Mouse (Mus musculus) hindbrain, embryonic 14.5 days (tissue): ENCODE measurements at regions not wholly inside any gene's neighbourhood (a gene's known extent, or its start where the extent isn't known, plus 50 kb on each side); places are given as distances from the start of the nearest gene placed in this dataset.

Experiments used
- ATAC-seq: fragments of 200-750 bp; cut with Nextera tagmentation; 2 replicates; pipeline ENCODE4 v1.8.0; 2017; ENCODE audit warnings: moderate number of reproducible peaks, mild to moderate bottlenecking, moderate TSS enrichment, moderate library complexity; ENCODE audit not compliant: low FRiP score
- DNase-seq: peaks from one replicate; pipeline ENCODE4 v3.0.0-alpha.2; 2015; ENCODE audit warnings: low spot score
- H3K27ac ChIP-seq: fragments of 300-500 bp; sonication (generic); 2 replicates; pipeline ENCODE4 v1.5.1; 2014; ENCODE audit warnings: mild to moderate bottlenecking, moderate library complexity
- H3K27me3 ChIP-seq: fragments of 300-500 bp; sonication (generic); 2 replicates; pipeline ENCODE4 v1.6.1; 2014; ENCODE audit warnings: mild to moderate bottlenecking, low read length, mixed read lengths; ENCODE audit not compliant: control insufficient read depth, insufficient read depth
- H3K36me3 ChIP-seq: fragments of 300-500 bp; sonication (generic); replicated peaks from 2 replicates; pipeline ENCODE4 v1.6.1; 2014; ENCODE audit not compliant: control insufficient read depth, insufficient read depth
- H3K4me1 ChIP-seq: fragments of 300-500 bp; sonication (generic); replicated peaks from 2 replicates; pipeline ENCODE4 v1.6.1; 2014; ENCODE audit warnings: antibody characterized with exemption, low read length, mixed read lengths; ENCODE audit not compliant: control insufficient read depth, insufficient read depth
- H3K4me2 ChIP-seq: fragments of 300-500 bp; sonication (generic); replicated peaks from 2 replicates; pipeline ENCODE4 v1.6.1; 2014; ENCODE audit warnings: mild to moderate bottlenecking, moderate library complexity
- H3K4me3 ChIP-seq: fragments of 300-500 bp; sonication (generic); replicated peaks from 2 replicates; pipeline ENCODE4 v1.5.1; 2014; ENCODE audit warnings: mild to moderate bottlenecking, low read length
- H3K9ac ChIP-seq: fragments of 300-500 bp; sonication (generic); 2 replicates; pipeline ENCODE4 v1.6.1; 2014
- H3K9me3 ChIP-seq: fragments of 300-500 bp; sonication (generic); 2 replicates; pipeline ENCODE4 v1.6.1; 2016; ENCODE audit warnings: low read length; ENCODE audit not compliant: control insufficient read depth
- WGBS: fragments of 180-500 bp; shearing (Covaris S2); extraction: QIAGEN DNeasy Blood & Tissue Kit; methylation state at CpG from one replicate; pipeline ENCODE4 v1.1.7; 2014; 5-methylcytosine and 5-hydroxymethylcytosine counted together

GRCm38 (mm10) chr9:5424236-5424635 is 79.0 kb downstream of the Casp12 start:
- Histone ChIP-seq H3K4me3 (no peak overlapping the region), H3K36me3 (no peaks in the 10 kb centered on the region), H3K4me2 (no peak overlapping the region), H3K27ac (no peak overlapping the region), H3K4me1 (no peaks in the 10 kb centered on the region), H3K9ac (no peak overlapping the region), H3K27me3 (no peaks in the 10 kb centered on the region), H3K9me3 (no peaks in the 10 kb centered on the region)
- WGBS: 92% methylated on average over 4 of the region's 4 CpGs
- no peak for ATAC-seq
- DNase-seq: no peak

GRCm38 (mm10) chr9:5448180-5448579 is 103.0 kb downstream of the Casp12 start:
- no peak for DNase-seq
- H3K4me3 ChIP-seq: no peak overlapping the region
- H3K27ac ChIP-seq: no peak overlapping the region
- no peaks in the 10 kb centered on the region for H3K36me3 ChIP-seq
- no peaks in the 10 kb centered on the region for H3K9me3 ChIP-seq
- no peak for ATAC-seq
- no peak overlapping the region for H3K4me2 ChIP-seq
- H3K27me3 ChIP-seq: no peaks in the 10 kb centered on the region
- no peak overlapping the region for H3K9ac ChIP-seq
- 84% methylated on average over 2 of the region's 2 CpGs for WGBS
- no peaks in the 10 kb centered on the region for H3K4me1 ChIP-seq

GRCm38 (mm10) chr9:5456606-5457005 is 111.4 kb downstream of the Casp12 start:
- DNase-seq: no peak
- Histone ChIP-seq H3K4me1 (no peaks in the 10 kb centered on the region), H3K4me2 (no peak overlapping the region), H3K9ac (no peak overlapping the region), H3K36me3 (no peaks in the 10 kb centered on the region), H3K4me3 (no peak overlapping the region), H3K9me3 (no peaks in the 10 kb centered on the region), H3K27me3 (no peaks in the 10 kb centered on the region), H3K27ac (no peak overlapping the region)
- no peak for ATAC-seq

GRCm38 (mm10) chr9:5472012-5472411 is 126.8 kb downstream of the Casp12 start:
- 77% methylated on average over 1 of the region's 1 CpGs for WGBS
- no peak overlapping the region for H3K4me2 ChIP-seq

GRCm38 (mm10) chr9:5474271-5474670 is 129.0 kb downstream of the Casp12 start:
- H3K36me3 ChIP-seq: no peaks in the 10 kb centered on the region
- no peak overlapping the region for H3K9ac ChIP-seq
- H3K4me2 ChIP-seq: no peak overlapping the region
- H3K9me3 ChIP-seq: no peaks in the 10 kb centered on the region
- no peak overlapping the region for H3K27ac ChIP-seq
- no peak overlapping the region for H3K4me3 ChIP-seq
- no peak for ATAC-seq
- DNase-seq: no peak
- H3K27me3 ChIP-seq: no peaks in the 10 kb centered on the region
- no peaks in the 10 kb centered on the region for H3K4me1 ChIP-seq

More at GRCm38 (mm10) chr9:5472012-5472411, 126.8 kb downstream of the Casp12 start:
- DNase-seq: no peak
- no peak overlapping the region for H3K9ac ChIP-seq
- no peaks in the 10 kb centered on the region for H3K36me3 ChIP-seq
- no peaks in the 10 kb centered on the region for H3K27me3 ChIP-seq
- H3K9me3 ChIP-seq: no peaks in the 10 kb centered on the region
- no peak overlapping the region for H3K4me3 ChIP-seq
- no peak for ATAC-seq
- no peak overlapping the region for H3K27ac ChIP-seq
- no peaks in the 10 kb centered on the region for H3K4me1 ChIP-seq

- Histone ChIP-seq H3K9ac (no peak overlapping the region), H3K4me3 (no peak overlapping the region), H3K4me2 (no peak overlapping the region), H3K27me3 (no peaks in the 10 kb centered on the region), H3K9me3 (no peaks in the 10 kb centered on the region), H3K36me3 (no peaks in the 10 kb centered on the region), H3K4me1 (no peaks in the 10 kb centered on the region), H3K27ac (no peak overlapping the region)
- ATAC-seq: no peak
- 90% methylated on average over 2 of the region's 2 CpGs for WGBS
- no peak for DNase-seq
Measured at GRCm38 (mm10) chr9:5485258-5485657, 140.0 kb downstream of the Casp12 start.

GRCm38 (mm10) chr9:5496837-5497236 is 151.6 kb downstream of the Casp12 start:
- no peak for DNase-seq

GRCm38 (mm10) chr9:5498306-5498705 is 153.1 kb downstream of the Casp12 start:
- Histone ChIP-seq H3K27me3 (no peaks in the 10 kb centered on the region), H3K4me1 (no peaks in the 10 kb centered on the region), H3K27ac (no peak overlapping the region), H3K4me2 (no peak overlapping the region), H3K9ac (no peak overlapping the region), H3K9me3 (no peaks in the 10 kb centered on the region), H3K36me3 (no peaks in the 10 kb centered on the region), H3K4me3 (no peak overlapping the region)
- DNase-seq (no peak), ATAC-seq (no peak)
- 63% methylated on average over 3 of the region's 3 CpGs for WGBS

More at GRCm38 (mm10) chr9:5496837-5497236, 151.6 kb downstream of the Casp12 start:
- 77% methylated on average over 2 of the region's 2 CpGs for WGBS
- Histone ChIP-seq H3K4me2 (no peak overlapping the region), H3K27ac (no peak overlapping the region), H3K27me3 (no peaks in the 10 kb centered on the region), H3K4me3 (no peak overlapping the region), H3K9ac (no peak overlapping the region), H3K36me3 (no peaks in the 10 kb centered on the region), H3K4me1 (no peaks in the 10 kb centered on the region), H3K9me3 (no peaks in the 10 kb centered on the region)
- no peak for ATAC-seq

- Histone ChIP-seq H3K27ac (no peak overlapping the region), H3K4me3 (no peak overlapping the region), H3K27me3 (no peaks in the 10 kb centered on the region), H3K4me1 (no peaks in the 10 kb centered on the region), H3K9me3 (no peaks in the 10 kb centered on the region), H3K9ac (no peak overlapping the region), H3K36me3 (no peaks in the 10 kb centered on the region), H3K4me2 (no peak overlapping the region)
- DNase-seq (no peak), ATAC-seq (no peak)
Measured at GRCm38 (mm10) chr9:5525762-5526360, 180.6 kb downstream of the Casp12 start.

- WGBS: 76% methylated on average over 1 of the region's 1 CpGs
- H3K27me3 ChIP-seq: no peaks in the 10 kb centered on the region
- no peak overlapping the region for H3K4me3 ChIP-seq
- no peak for DNase-seq
- no peak overlapping the region for H3K4me2 ChIP-seq
- no peak overlapping the region for H3K27ac ChIP-seq
- no peak for ATAC-seq
- no peaks in the 10 kb centered on the region for H3K4me1 ChIP-seq
- H3K9me3 ChIP-seq: 0 out of 2 replicates have a peak, but pooled peaks cover 3% of the 10 kb centered on the region
- no peak overlapping the region for H3K9ac ChIP-seq
- no peaks in the 10 kb centered on the region for H3K36me3 ChIP-seq
Measured at GRCm38 (mm10) chr9:5542604-5543003, 197.4 kb downstream of the Casp12 start.
